Mouse (Mus musculus) erythroblast, embryonic 14.5 days (primary cell): ENCODE results near the gene Mtor.

ENCODE experiments used
- GATA1 ChIP-seq: IDR thresholded peaks from 2 replicates; pipeline ENCODE4 v1.6.1; 2012; ENCODE audit warnings: low read length, inconsistent platforms, mixed read lengths
- TAL1 ChIP-seq: IDR thresholded peaks from 3 replicates; pipeline ENCODE4 v1.6.1; 2012; ENCODE audit warnings: low read length, inconsistent platforms, mixed read lengths

DNA sequence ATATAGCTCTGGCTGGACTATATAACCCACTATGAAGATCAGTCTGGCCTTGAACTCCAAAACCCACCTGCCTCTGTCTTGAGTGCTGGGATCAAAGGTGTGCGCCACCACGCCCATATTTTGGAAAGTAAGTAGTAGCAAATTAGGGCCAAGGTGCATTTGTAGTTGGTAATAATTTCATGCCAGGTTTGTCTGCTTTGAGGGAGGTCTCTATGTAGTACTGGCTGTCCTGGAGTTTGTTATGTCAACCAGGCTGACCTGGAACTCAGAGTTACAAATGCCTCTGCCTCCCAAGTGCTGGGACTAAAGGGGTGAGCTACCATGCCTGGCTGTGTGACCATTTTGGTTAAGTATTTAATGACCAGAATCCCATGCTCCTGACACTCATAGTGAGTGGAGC, 31.8 kb downstream of the Mtor start:
- TF ChIP-seq GATA1, result no peak
- TF ChIP-seq TAL1, result no peak
